Mouse (Mus musculus) hindbrain, embryonic 10.5 days (tissue): ENCODE measurements around the gene Gpnmb. TPM values are rescaled to one million over a fixed set of nuclear protein-coding genes. Genes with fewer than 3 reads are reported as not detected.

ENCODE experiments used
- DNase-seq: peaks from one replicate; pipeline ENCODE4 v3.0.0-alpha.2; 2017; ENCODE audit warnings: low spot score
- H3K27ac ChIP-seq: fragments of 300-500 bp; sonication (generic); 2 replicates; pipeline ENCODE4 v1.5.1; 2016; ENCODE audit warnings: mild to moderate bottlenecking, moderate library complexity
- H3K27me3 ChIP-seq: fragments of 300-500 bp; sonication (generic); 2 replicates; pipeline ENCODE4 v1.6.1; 2016; ENCODE audit warnings: mild to moderate bottlenecking; ENCODE audit not compliant: poor library complexity, insufficient read depth, severe bottlenecking
- H3K36me3 ChIP-seq: fragments of 300-500 bp; sonication (generic); 2 replicates; pipeline ENCODE4 v1.6.1; 2016; ENCODE audit warnings: mild to moderate bottlenecking, moderate library complexity
- H3K4me1 ChIP-seq: fragments of 300-500 bp; sonication (generic); replicated peaks from 2 replicates; pipeline ENCODE4 v1.6.1; 2016; ENCODE audit warnings: mild to moderate bottlenecking
- H3K4me3 ChIP-seq: fragments of 300-500 bp; sonication (generic); 2 replicates; pipeline ENCODE4 v1.5.1; 2016; ENCODE audit warnings: mild to moderate bottlenecking, moderate library complexity
- H3K9me3 ChIP-seq: fragments of 300-500 bp; sonication (generic); 2 replicates; pipeline ENCODE4 v1.6.1; 2016; ENCODE audit warnings: mild to moderate bottlenecking, moderate library complexity
- WGBS: fragments of 180-500 bp; shearing (Covaris S2); methylation state at CpG from one replicate; pipeline ENCODE4 v1.1.7; 2016; 5-methylcytosine and 5-hydroxymethylcytosine counted together
- polyA plus RNA-seq: library from polyadenylated mRNA; unstranded; fragments of >200 nt; fragmentation: Nextera tagmentation; extraction: Ambion mirVana; gene quantifications from 2 replicates; pipeline ENCODE4 v1.2.1, GENCODE M21; 2016

The Gpnmb gene
- polyA plus RNA-seq, 1 experiment from 2014 or later, result 0.81 TPM

DNA sequence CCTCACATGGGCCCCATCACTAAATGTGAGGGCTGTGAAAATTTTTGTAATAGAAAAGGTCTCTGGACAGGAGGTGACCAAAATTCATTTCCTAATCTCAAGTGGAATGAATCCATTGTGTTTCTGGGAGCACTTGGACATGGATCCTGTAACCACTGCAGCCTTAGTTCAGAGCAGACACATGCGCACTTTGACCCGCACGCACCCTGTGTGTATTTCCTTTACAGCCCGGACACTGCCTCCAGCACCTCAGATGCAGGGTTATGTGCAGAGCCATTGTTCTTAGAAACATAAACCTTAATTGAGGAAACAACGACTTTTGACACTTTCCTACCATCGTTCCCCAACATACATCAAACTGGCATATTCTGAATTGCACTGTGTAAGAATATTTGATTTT is 78.1 kb downstream of the Gpnmb start:
- Histone ChIP-seq H3K27me3 (no peaks in the 10 kb centered on the region), H3K9me3 (no peaks in the 10 kb centered on the region), H3K27ac (no peak overlapping the region), H3K4me1 (no peaks in the 10 kb centered on the region), H3K36me3 (peaks cover 89% of the 10 kb centered on the region), H3K4me3 (no peak overlapping the region)
- no peak for DNase-seq
- WGBS, result 94% methylated on average over 6 of the region's 6 CpGs

DNA sequence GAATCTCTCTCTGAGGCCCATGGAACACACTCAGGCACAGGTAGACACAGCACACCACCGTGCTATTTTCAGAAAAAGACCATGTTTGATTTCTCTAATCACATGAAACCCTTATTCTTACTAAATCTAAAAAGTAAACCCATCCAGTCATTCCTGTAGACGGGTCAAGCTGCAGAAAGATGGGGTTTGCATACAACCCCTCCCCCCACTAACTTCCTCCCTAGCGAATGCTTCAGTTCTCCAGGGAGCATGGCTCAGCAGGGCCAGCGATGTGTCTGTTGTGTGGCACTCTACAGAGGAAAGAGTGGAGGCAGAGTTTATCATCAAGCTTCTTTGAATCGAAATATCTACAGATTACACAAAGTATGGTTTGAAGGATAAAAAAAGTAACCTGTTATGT is 79.2 kb downstream of the Gpnmb start:
- H3K9me3 ChIP-seq, result no peaks in the 10 kb centered on the region
- no peak overlapping the region for H3K27ac ChIP-seq
- H3K4me1 ChIP-seq, result no peaks in the 10 kb centered on the region
- no peaks in the 10 kb centered on the region for H3K27me3 ChIP-seq
- peaks cover 83% of the 10 kb centered on the region for H3K36me3 ChIP-seq
- no peak overlapping the region for H3K4me3 ChIP-seq
- no peak for DNase-seq
- WGBS, result 85% methylated on average over 5 of the region's 5 CpGs

DNA sequence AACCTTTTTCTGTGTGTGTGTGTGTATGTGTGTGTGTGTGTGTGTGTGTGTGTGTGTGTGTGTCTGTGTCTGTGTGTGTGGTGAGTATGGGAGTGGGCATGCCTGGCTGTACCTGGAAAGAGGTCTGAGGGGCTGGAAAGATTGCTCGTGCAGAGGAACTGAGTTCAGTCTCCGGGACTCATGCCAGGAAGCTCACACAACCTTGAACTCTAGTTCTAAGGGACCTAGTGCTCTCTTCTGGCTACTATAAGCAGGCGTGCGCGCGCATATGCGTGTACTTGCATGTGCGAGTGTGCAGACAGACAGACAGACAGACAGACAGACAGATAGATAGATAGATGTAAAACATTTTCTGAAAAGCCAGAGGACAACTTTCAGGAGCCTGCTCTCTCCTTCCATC is 79.9 kb downstream of the Gpnmb start:
- H3K9me3 ChIP-seq, result no peaks in the 10 kb centered on the region
- no peak overlapping the region for H3K27ac ChIP-seq
- no peak for DNase-seq
- 95% methylated on average over 8 of the region's 8 CpGs for WGBS
- H3K4me3 ChIP-seq, result no peak overlapping the region
- H3K27me3 ChIP-seq, result no peaks in the 10 kb centered on the region
- peaks cover 80% of the 10 kb centered on the region for H3K36me3 ChIP-seq
- no peaks in the 10 kb centered on the region for H3K4me1 ChIP-seq

DNA sequence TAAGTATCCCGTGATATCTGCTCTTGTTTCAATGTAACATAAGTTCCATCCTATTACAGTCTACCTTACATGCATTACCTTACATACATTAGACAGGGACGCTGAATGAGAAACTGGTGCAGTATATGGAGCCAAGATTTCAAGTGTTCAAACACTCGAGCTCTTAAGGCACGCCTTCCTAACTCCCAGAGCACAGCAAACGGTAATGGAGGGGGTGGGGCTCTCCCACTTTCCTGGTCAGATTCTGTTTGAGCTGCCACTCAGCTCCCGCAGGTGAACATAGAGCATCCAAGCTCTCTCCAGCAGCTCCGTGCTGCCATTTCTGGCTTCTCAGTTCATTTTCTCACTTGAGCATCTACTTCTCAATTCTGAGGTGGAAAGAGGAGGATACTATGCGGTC is 82.1 kb downstream of the Gpnmb start:
- 86% methylated on average over 8 of the region's 8 CpGs for WGBS
- DNase-seq, result no peak
- H3K27me3 ChIP-seq, result no peaks in the 10 kb centered on the region
- H3K4me1 ChIP-seq, result no peaks in the 10 kb centered on the region
- peaks cover 78% of the 10 kb centered on the region for H3K36me3 ChIP-seq
- no peaks in the 10 kb centered on the region for H3K9me3 ChIP-seq
- no peak overlapping the region for H3K27ac ChIP-seq
- no peak overlapping the region for H3K4me3 ChIP-seq

DNA sequence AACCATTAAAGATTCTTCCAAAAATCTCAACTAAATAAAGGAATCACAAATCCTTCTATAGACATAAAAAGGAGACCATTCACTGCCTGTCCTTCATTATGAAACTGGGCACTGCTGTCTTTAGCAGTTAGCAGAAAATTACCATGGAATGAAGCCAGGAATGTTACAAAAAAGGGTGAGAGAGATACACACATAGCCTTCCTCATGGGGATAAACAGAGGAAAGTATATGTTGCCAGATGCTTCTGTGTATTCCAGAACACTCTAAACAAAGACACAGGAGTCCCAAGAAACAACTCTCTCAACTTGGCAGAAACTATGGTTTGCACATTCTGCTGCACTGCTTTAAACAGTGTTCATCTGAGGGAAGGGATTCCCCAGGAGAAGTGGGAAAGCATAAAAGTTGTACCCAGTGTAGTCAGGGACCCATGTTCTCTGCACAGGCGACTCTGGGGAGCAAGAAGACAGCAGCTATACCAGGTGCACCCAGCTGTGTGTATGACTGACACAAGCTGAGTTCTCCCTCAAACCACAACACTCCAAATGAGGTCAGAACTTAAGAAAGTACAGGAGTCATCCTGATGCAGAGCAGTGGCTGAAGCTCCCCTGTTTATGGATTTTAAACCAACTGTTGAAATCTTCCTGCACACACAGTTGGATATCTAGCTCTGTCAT is 83.3 kb downstream of the Gpnmb start:
- Histone ChIP-seq H3K9me3 (no peaks in the 10 kb centered on the region), H3K36me3 (peaks cover 75% of the 10 kb centered on the region), H3K27me3 (no peaks in the 10 kb centered on the region), H3K27ac (no peak overlapping the region), H3K4me3 (no peak overlapping the region), H3K4me1 (no peaks in the 10 kb centered on the region)
- 83% methylated on average over 1 of the region's 1 CpGs for WGBS
- DNase-seq, result no peak

DNA sequence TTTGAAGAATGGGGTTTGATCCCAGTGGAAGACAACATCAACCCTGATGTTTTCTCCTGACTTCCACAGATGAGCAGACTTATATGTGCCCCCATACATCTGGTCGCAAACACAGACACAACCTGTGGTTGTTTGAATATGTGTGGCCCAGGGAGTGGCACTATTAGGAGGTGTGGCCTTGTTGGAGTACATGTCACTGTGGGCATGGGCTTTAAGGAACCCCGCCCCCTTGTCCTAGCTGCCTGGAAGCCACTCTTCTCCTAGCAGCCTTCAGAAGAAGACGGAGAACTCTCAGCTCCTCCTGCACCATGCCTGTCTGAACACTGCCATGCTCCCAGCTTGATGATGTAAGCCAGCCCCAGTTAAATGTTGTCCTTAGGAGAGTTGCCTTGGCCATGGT is 84.0 kb downstream of the Gpnmb start:
- H3K9me3 ChIP-seq, result no peaks in the 10 kb centered on the region
- no peaks in the 10 kb centered on the region for H3K27me3 ChIP-seq
- H3K27ac ChIP-seq, result no peak overlapping the region
- H3K36me3 ChIP-seq, result peaks cover 72% of the 10 kb centered on the region
- no peaks in the 10 kb centered on the region for H3K4me1 ChIP-seq
- no peak for DNase-seq
- no peak overlapping the region for H3K4me3 ChIP-seq
- WGBS, result 94% methylated on average over 3 of the region's 3 CpGs

Other genes starting within 250 kb of the Gpnmb start
- 16.9 and 21.5 TPM in 2 replicates for gene Tmem176a, start 195.6 kb upstream of the Gpnmb start, polyA plus RNA-seq
- 34.0 and 52.9 TPM in 2 replicates for gene Tmem176b, start 195.1 kb upstream of the Gpnmb start, polyA plus RNA-seq
- not detected in 2 replicates for gene Aoc1, start 163.7 kb upstream of the Gpnmb start, polyA plus RNA-seq
- not detected in 2 replicates for gene 1600015I10Rik, start 106.7 kb upstream of the Gpnmb start, polyA plus RNA-seq
- not detected in 2 replicates for gene Doxl2, start 61.6 kb upstream of the Gpnmb start, polyA plus RNA-seq
- gene Svs1, start 49.7 kb upstream of the Gpnmb start, polyA plus RNA-seq, result not detected in 2 replicates
- 69.7 and 79.3 TPM in 2 replicates for gene Malsu1, start 37.2 kb downstream of the Gpnmb start, polyA plus RNA-seq
- gene Igf2bp3, start 178.4 kb downstream of the Gpnmb start, polyA plus RNA-seq, result 127 and 143 TPM in 2 replicates
- 122 and 128 TPM in 2 replicates for gene Tra2a, start 227.5 kb downstream of the Gpnmb start, polyA plus RNA-seq